Mouse (Mus musculus) stomach, postnatal 0 days (tissue): ENCODE data around the gene Col27a1. TPM values are rescaled to one million over a fixed set of nuclear protein-coding genes. Genes with fewer than 3 reads are reported as not detected.

Experiments used
- ATAC-seq: fragments of 200-750 bp; cut with Nextera tagmentation; 2 replicates; pipeline ENCODE4 v1.8.0; 2017; ENCODE audit not compliant: low FRiP score, low TSS enrichment
- DNase-seq: peaks from one replicate; pipeline ENCODE4 v3.0.0-alpha.2; 2016; ENCODE audit warnings: low spot score
- H3K27ac ChIP-seq: fragments of 300-500 bp; sonication (generic); replicated peaks from 2 replicates; pipeline ENCODE4 v1.5.1; 2014; ENCODE audit warnings: mild to moderate bottlenecking, control low read depth
- H3K27me3 ChIP-seq: fragments of 300-500 bp; sonication (generic); 2 replicates; pipeline ENCODE4 v1.6.1; 2014; ENCODE audit warnings: low read length; ENCODE audit not compliant: control insufficient read depth, insufficient read depth
- H3K36me3 ChIP-seq: fragments of 300-500 bp; sonication (generic); 2 replicates; pipeline ENCODE4 v1.6.1; 2014; ENCODE audit warnings: low read length, mixed read lengths; ENCODE audit not compliant: control insufficient read depth, insufficient read depth
- H3K4me1 ChIP-seq: fragments of 300-500 bp; sonication (generic); replicated peaks from 2 replicates; pipeline ENCODE4 v1.6.1; 2014; ENCODE audit warnings: antibody characterized with exemption; ENCODE audit not compliant: control insufficient read depth, insufficient read depth
- H3K4me2 ChIP-seq: fragments of 300-500 bp; sonication (generic); replicated peaks from 2 replicates; pipeline ENCODE4 v1.6.1; 2014; ENCODE audit warnings: low read depth, mild to moderate bottlenecking, control low read depth, moderate library complexity
- H3K4me3 ChIP-seq: fragments of 300-500 bp; sonication (generic); 2 replicates; pipeline ENCODE4 v1.5.1; 2014; ENCODE audit warnings: low read depth, low read length, control low read depth
- H3K9ac ChIP-seq: fragments of 300-500 bp; sonication (generic); 2 replicates; pipeline ENCODE4 v1.6.1; 2014; ENCODE audit warnings: mild to moderate bottlenecking, low read length, control low read depth, mixed read lengths
- H3K9me3 ChIP-seq: fragments of 300-500 bp; sonication (generic); 2 replicates; pipeline ENCODE4 v1.6.1; 2016; ENCODE audit warnings: low read length; ENCODE audit not compliant: control insufficient read depth
- CTCF ChIP-seq: IDR thresholded peaks from 2 replicates; pipeline ENCODE4 v1.5.1; 2016; ENCODE audit warnings: antibody characterized with exemption, low read depth, mild to moderate bottlenecking, moderate library complexity
- EP300 ChIP-seq: optimal IDR thresholded peaks from 2 replicates; pipeline ENCODE3; 2016; ENCODE audit warnings: antibody characterized with exemption
- WGBS: fragments of 180-500 bp; shearing (Covaris S2); extraction: QIAGEN DNeasy Blood & Tissue Kit; methylation state at CpG from one replicate; pipeline ENCODE4 v1.1.7; 2014; 5-methylcytosine and 5-hydroxymethylcytosine counted together
- polyA plus RNA-seq: library from polyadenylated mRNA; unstranded; fragments of >200 nt; fragmentation: Nextera tagmentation; extraction: Ambion mirVana; gene quantifications from 2 replicates; pipeline ENCODE4 v1.2.1, GENCODE M21; 2015

Gene Col27a1
- polyA plus RNA-seq, 1 experiment from 2014 or later, result 5.3 TPM

DNA sequence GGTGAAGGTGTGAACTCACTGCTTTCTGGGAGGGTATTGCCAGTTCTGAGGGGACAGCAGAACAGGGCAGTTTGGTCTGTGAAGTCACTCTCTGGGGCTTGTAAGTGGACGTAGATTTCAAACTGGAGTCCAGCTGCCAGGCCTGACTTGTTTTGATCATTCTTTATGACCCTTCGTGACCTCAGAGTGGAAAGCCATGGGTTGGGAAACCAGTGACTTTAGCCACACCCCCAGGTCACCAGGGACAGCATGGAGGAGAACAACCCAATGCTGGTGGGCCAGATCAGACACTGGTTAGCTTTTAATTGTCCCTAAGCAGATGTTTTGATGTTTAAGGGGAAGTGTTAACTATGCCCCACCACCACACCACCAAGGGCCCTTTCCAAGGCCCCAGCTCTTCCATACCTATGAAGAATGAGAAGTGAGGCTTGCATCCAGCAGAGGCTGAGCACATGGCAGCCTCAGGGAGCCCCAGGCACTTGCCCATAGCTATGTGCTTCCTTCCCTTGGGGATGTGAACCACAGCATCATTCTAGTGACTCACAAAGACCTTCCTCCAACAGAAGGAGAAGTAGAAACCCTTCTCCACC, 143.3 kb downstream of the Col27a1 start:
- Histone ChIP-seq H3K27me3 (no peaks in the 10 kb centered on the region), H3K4me3 (no peak overlapping the region), H3K36me3 (no peaks in the 10 kb centered on the region), H3K4me2 (no peak overlapping the region), H3K9me3 (no peaks in the 10 kb centered on the region), H3K4me1 (no peaks in the 10 kb centered on the region), H3K9ac (no peak overlapping the region), H3K27ac (no peak overlapping the region)
- TF ChIP-seq CTCF (no peak), EP300 (no peak)
- no peak for ATAC-seq
- DNase-seq, result no peak
- WGBS, result 72% methylated on average over 2 of the region's 2 CpGs

DNA sequence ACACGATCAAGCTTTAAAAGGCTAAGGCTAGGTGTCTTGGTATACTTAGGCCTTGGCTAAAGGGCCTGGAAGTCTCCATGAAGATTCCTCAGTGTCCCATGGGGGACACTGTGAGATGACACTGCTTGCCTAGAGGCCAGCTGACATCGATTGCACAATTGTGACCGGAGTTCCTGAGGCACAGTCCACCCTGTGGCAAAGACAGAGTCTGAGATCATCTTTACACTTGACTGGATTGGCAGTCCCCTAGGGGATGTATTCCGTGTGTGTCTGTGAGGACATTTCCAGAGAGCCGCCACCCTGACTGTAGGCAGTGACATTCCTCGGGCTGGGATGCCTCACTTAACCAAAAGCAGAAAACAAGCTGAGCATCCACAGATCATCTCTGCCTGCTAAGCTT, 146.1 kb downstream of the Col27a1 start:
- no peaks in the 10 kb centered on the region for H3K36me3 ChIP-seq
- 77% methylated on average over 6 of the region's 6 CpGs for WGBS
- no peaks in the 10 kb centered on the region for H3K4me1 ChIP-seq
- no peak for ATAC-seq
- no peak overlapping the region for H3K4me2 ChIP-seq
- no peak overlapping the region for H3K27ac ChIP-seq
- no peaks in the 10 kb centered on the region for H3K27me3 ChIP-seq
- no peak overlapping the region for H3K4me3 ChIP-seq
- DNase-seq, result no peak
- TF ChIP-seq EP300 (no peak), CTCF (no peak)
- H3K9me3 ChIP-seq, result no peaks in the 10 kb centered on the region
- H3K9ac ChIP-seq, result no peak overlapping the region

DNA sequence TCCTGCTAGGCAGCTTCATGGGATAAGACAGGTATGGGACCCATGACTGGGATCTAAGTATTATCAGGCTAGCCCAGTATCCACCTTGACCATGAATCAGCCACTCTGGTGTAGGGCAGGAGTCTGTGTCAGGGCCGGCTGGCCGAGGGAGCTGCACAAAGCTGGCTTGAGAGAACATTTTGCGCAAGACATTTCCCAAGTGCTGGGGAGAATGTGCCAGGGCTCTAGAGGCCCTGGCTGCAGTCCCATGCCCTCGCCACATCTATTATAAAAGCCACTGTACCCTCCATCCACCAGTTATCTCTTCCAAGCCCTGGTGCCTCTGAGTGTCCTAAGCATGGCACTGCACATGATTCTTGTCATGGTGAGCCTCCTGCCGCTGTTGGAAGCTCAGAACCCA, 148.3 kb downstream of the Col27a1 start, which contains the start of gene Orm2:
Gene Orm2 (plus strand): TSS at position 300 of the 400 bp plus-strand sequence.
- 82% methylated on average over 5 of the region's 5 CpGs for WGBS
- TF ChIP-seq CTCF (no peak), EP300 (no peak)

DNA sequence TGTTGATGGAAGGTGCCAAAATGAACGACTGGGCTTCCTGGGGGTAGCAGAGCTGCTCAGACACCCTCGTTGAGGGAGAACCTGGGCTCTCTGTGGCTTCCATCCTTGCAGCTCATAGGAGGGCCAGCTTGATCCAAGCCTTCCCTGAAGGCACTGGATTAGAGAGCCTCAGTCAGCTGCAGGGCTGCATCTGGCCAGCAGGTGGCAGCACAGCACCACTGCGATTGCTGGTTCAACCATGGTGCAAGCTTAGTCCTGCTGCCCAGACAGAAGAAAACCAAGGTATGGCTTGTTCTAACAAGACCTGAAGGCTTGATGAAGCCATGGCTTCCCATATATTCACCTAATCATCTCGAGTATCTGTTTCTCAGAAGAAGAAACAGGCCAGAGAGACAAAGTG, 154.8 kb downstream of the Col27a1 start:
- no peaks in the 10 kb centered on the region for H3K9me3 ChIP-seq
- ATAC-seq, result peak; percentile 75
- no peak overlapping the region for H3K4me3 ChIP-seq
- H3K9ac ChIP-seq, result no peak overlapping the region
- no peak overlapping the region for H3K4me2 ChIP-seq
- 18% methylated on average over 4 of the region's 4 CpGs for WGBS
- no peaks in the 10 kb centered on the region for H3K27me3 ChIP-seq
- no peaks in the 10 kb centered on the region for H3K4me1 ChIP-seq
- no peaks in the 10 kb centered on the region for H3K36me3 ChIP-seq
- no peak overlapping the region for H3K27ac ChIP-seq
- TF ChIP-seq CTCF (peak; percentile 99), EP300 (no peak)
- peak; percentile 85 for DNase-seq

More for the DNA sequence above, 148.3 kb downstream of the Col27a1 start, which contains the start of gene Orm2:
- no peak within 1 kb of the TSS for H3K4me3 ChIP-seq
- ATAC-seq, result no peak
- no peak for DNase-seq
- H3K4me2 ChIP-seq, result no peak within 1 kb of the TSS
- no peaks in the 10 kb centered on the region for H3K9me3 ChIP-seq
- H3K27me3 ChIP-seq, result no peaks in the 10 kb centered on the region
- no peaks in the 10 kb centered on the region for H3K4me1 ChIP-seq
- H3K9ac ChIP-seq, result no peak within 1 kb of the TSS
- no peaks in the 10 kb centered on the region for H3K36me3 ChIP-seq
- no peak within 1 kb of the TSS for H3K27ac ChIP-seq

DNA sequence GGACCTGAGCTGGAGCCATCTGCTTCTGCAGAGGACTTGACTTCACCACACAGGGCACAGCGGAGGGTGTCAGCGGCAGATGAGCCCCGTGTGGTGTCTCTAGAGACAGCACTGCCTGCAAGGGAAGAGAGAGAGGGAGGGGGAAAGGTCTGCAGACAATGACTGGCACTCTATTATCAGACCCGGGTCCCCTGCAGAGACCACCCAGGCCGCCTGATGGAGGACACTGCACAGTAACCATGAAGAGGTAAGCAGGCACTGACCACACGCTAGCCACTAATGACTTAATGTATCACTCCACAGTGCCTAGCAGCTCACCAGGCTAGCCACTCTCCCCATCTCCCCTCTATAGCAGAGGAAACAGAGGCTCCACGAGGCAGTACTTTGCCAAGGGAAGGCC, 157.1 kb downstream of the Col27a1 start:
- 49% methylated on average over 7 of the region's 7 CpGs for WGBS
- 0 out of 2 replicates have a peak overlapping the region, but pooled peaks have one; percentile 13 for H3K9ac ChIP-seq
- no peak for ATAC-seq
- H3K27ac ChIP-seq, result no peak overlapping the region
- DNase-seq, result no peak
- no peaks in the 10 kb centered on the region for H3K4me1 ChIP-seq
- H3K27me3 ChIP-seq, result no peaks in the 10 kb centered on the region
- no peaks in the 10 kb centered on the region for H3K9me3 ChIP-seq
- H3K4me2 ChIP-seq, result no peak overlapping the region
- TF ChIP-seq EP300, result no peak
- no peak for TF ChIP-seq CTCF
- 0 out of 2 replicates have a peak, but pooled peaks cover 3% of the 10 kb centered on the region for H3K36me3 ChIP-seq
- no peak overlapping the region for H3K4me3 ChIP-seq

DNA sequence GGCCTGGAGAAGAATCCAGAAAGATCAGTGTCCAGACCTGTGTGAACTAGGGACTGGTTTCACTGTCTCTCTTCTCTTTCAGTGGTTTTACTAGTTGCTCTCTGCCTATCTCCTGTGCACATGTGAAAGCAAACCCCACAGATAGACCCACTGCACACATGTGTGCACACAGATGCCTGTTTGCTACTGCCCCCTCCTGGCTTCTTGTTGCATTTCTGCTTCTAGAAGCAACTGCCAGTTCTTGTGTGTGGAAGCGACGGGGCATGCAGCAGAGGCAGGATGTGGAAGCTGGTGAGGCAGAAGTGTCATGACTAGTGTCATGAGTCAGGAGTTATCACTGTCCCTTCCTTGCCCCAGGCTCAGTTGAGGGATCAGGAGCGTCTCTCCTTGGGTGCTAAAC, 158.1 kb downstream of the Col27a1 start:
- 63% methylated on average over 3 of the region's 3 CpGs for WGBS
- H3K36me3 ChIP-seq, result 0 out of 2 replicates have a peak, but pooled peaks cover 3% of the 10 kb centered on the region

More for the DNA sequence above, 158.1 kb downstream of the Col27a1 start:
- no peak overlapping the region for H3K27ac ChIP-seq
- no peaks in the 10 kb centered on the region for H3K4me1 ChIP-seq
- H3K9me3 ChIP-seq, result no peaks in the 10 kb centered on the region
- TF ChIP-seq CTCF (peak; percentile 72), EP300 (no peak)
- ATAC-seq, result no peak
- no peak overlapping the region for H3K4me2 ChIP-seq
- H3K27me3 ChIP-seq, result no peaks in the 10 kb centered on the region
- no peak overlapping the region for H3K9ac ChIP-seq
- peak; percentile 35 for DNase-seq
- no peak overlapping the region for H3K4me3 ChIP-seq
